Mouse (Mus musculus) CH12.LX (cell line): ENCODE measurements around the gene Tvp23a.

ENCODE experiments used
- CTCF ChIP-seq, 2 experiments: IDR thresholded peaks in 1 of 2; conservative IDR thresholded peaks in 1 of 2; 2 replicates each; pipeline ENCODE4 v1.5.1; 2011 to 2012; ENCODE audit warnings: low read depth in 2 of 2, low read length in 2 of 2, improper control_type of control experiment in 1 of 2, inconsistent platforms in 1 of 2, mild to moderate bottlenecking in 1 of 2, moderate library complexity in 1 of 2
- EP300 ChIP-seq: IDR thresholded peaks from 2 replicates; pipeline ENCODE4 v1.6.1; 2011; ENCODE audit warnings: low read length, improper control_type of control experiment
- ETS1 ChIP-seq: conservative IDR thresholded peaks from 2 replicates; pipeline ENCODE4 v1.6.1; 2012; ENCODE audit warnings: low read depth, mild to moderate bottlenecking, inconsistent platforms, low read length, improper control_type of control experiment, moderate library complexity
- MAX ChIP-seq: IDR thresholded peaks from 2 replicates; pipeline ENCODE4 v1.6.1; 2011; ENCODE audit warnings: low read length, improper control_type of control experiment
- MAZ ChIP-seq: IDR thresholded peaks from 2 replicates; pipeline ENCODE4 v1.6.1; 2012; ENCODE audit warnings: low read depth, mild to moderate bottlenecking, inconsistent platforms, low read length, improper control_type of control experiment, moderate library complexity
- MYC ChIP-seq: IDR thresholded peaks from 2 replicates; pipeline ENCODE4 v1.6.1; 2011; ENCODE audit warnings: low read depth, mild to moderate bottlenecking, improper control_type of control experiment, low read length
- POLR2A ChIP-seq: IDR thresholded peaks from 2 replicates; pipeline ENCODE4 v1.6.1; 2011; ENCODE audit warnings: low read depth, mild to moderate bottlenecking, improper control_type of control experiment, low read length
- RAD21 ChIP-seq: IDR thresholded peaks from 2 replicates; pipeline ENCODE4 v1.6.1; 2011; ENCODE audit warnings: low read depth, mild to moderate bottlenecking, low read length, improper control_type of control experiment, moderate library complexity
- RCOR1 ChIP-seq: conservative IDR thresholded peaks from 2 replicates; pipeline ENCODE4 v1.6.1; 2012; ENCODE audit warnings: low read depth, mild to moderate bottlenecking, inconsistent platforms, low read length, improper control_type of control experiment
- SIN3A ChIP-seq: IDR thresholded peaks from 2 replicates; pipeline ENCODE4 v1.6.1; 2012; ENCODE audit warnings: low read length, improper control_type of control experiment, inconsistent platforms
- USF2 ChIP-seq: conservative IDR thresholded peaks from 2 replicates; pipeline ENCODE4 v1.6.1; 2011; ENCODE audit warnings: low read depth, low read length, improper control_type of control experiment
- ZKSCAN1 ChIP-seq: IDR thresholded peaks from 2 replicates; pipeline ENCODE4 v1.6.1; 2012; ENCODE audit warnings: low read depth, inconsistent platforms, low read length, improper control_type of control experiment, borderline replicate concordance
- ZMIZ1 ChIP-seq: IDR thresholded peaks from 2 replicates; pipeline ENCODE4 v1.6.1; 2012; ENCODE audit warnings: low read depth, mild to moderate bottlenecking, inconsistent platforms, low read length, improper control_type of control experiment
- ZNF384 ChIP-seq: IDR thresholded peaks from 2 replicates; pipeline ENCODE4 v1.6.1; 2012; ENCODE audit warnings: low read depth, low read length, improper control_type of control experiment, inconsistent platforms

DNA sequence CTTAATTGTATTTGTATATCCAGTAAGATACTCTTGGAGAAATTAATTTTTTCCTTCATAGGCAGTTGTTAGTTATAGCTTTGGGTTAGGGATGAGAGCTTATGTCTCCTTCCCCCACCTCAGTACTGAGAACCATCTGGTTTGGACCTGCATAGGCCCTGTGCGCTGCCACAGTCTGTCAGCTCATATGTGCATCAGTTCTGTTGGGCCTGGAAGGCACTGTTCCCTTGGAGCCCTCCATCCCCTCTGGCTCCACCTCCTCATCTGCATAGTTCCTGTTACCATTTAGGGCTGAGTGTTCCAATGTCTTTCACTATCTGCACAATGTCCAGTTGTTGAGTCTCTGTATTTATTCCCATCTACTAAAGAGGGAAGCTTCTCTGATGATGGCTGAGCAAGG is 21.0 kb upstream of the Tvp23a start:
- TF ChIP-seq POLR2A, result no peak
- TF ChIP-seq EP300, result no peak
- no peak for TF ChIP-seq CTCF (conservative IDR thresholded peaks at IDR 0.05 in 1 of 2, IDR thresholded peaks at IDR 0.05 in 1 of 2; ENCODE audit: low read depth in 2 of 2, low read length in 2 of 2)
- no peak for TF ChIP-seq SIN3A
- TF ChIP-seq ZKSCAN1, result no peak
- TF ChIP-seq MAZ, result no peak
- no peak for TF ChIP-seq ZMIZ1
- no peak for TF ChIP-seq MAX
- TF ChIP-seq RAD21, result no peak
- no peak for TF ChIP-seq ZNF384
- no peak for TF ChIP-seq MYC
- no peak for TF ChIP-seq ETS1
- TF ChIP-seq RCOR1, result no peak
- TF ChIP-seq USF2, result no peak
